Mouse (Mus musculus) embryonic facial prominence, embryonic 12.5 days (tissue): ENCODE data around the gene Zbtb22. TPM values are rescaled to one million over a fixed set of nuclear protein-coding genes. Genes with fewer than 3 reads are reported as not detected.
"Not testable (repeated sequence)": the region's sequence is repeated elsewhere in the genome, so short reads cannot be mapped to it uniquely, and the experiment has no call there.

Experiments
- ATAC-seq: fragments of 200-750 bp; cut with Nextera tagmentation; 2 replicates; pipeline ENCODE4 v1.8.0; 2017; ENCODE audit not compliant: insufficient number of reproducible peaks, insufficient read depth, low FRiP score, low TSS enrichment
- H3K27ac ChIP-seq: fragments of 300-500 bp; sonication (generic); 2 replicates; pipeline ENCODE4 v1.5.1; 2016; ENCODE audit warnings: mild to moderate bottlenecking
- H3K27me3 ChIP-seq: fragments of 300-500 bp; sonication (generic); 2 replicates; pipeline ENCODE4 v1.6.1; 2016; ENCODE audit warnings: mild to moderate bottlenecking, moderate library complexity
- H3K36me3 ChIP-seq: fragments of 300-500 bp; sonication (generic); 2 replicates; pipeline ENCODE4 v1.6.1; 2016; ENCODE audit warnings: mild to moderate bottlenecking
- H3K4me1 ChIP-seq: fragments of 300-500 bp; sonication (generic); 2 replicates; pipeline ENCODE4 v1.6.1; 2016
- H3K4me2 ChIP-seq: fragments of 300-500 bp; sonication (generic); replicated peaks from 2 replicates; pipeline ENCODE4 v1.6.1; 2016; ENCODE audit warnings: mild to moderate bottlenecking, moderate library complexity
- H3K4me3 ChIP-seq: fragments of 300-500 bp; sonication (generic); 2 replicates; pipeline ENCODE4 v1.5.1; 2016; ENCODE audit warnings: mild to moderate bottlenecking
- H3K9ac ChIP-seq: fragments of 300-500 bp; sonication (generic); 2 replicates; pipeline ENCODE4 v1.6.1; 2016; ENCODE audit warnings: mild to moderate bottlenecking, moderate library complexity
- H3K9me3 ChIP-seq: fragments of 300-500 bp; sonication (generic); 2 replicates; pipeline ENCODE4 v1.6.1; 2016; ENCODE audit warnings: mild to moderate bottlenecking, moderate library complexity
- WGBS: fragments of 180-500 bp; shearing (Covaris S2); methylation state at CpG from one replicate; pipeline ENCODE4 v1.1.7; 2016; 5-methylcytosine and 5-hydroxymethylcytosine counted together
- polyA plus RNA-seq: library from polyadenylated mRNA; unstranded; fragments of >200 nt; fragmentation: Nextera tagmentation; extraction: Ambion mirVana; gene quantifications from 2 replicates; pipeline ENCODE4 v1.2.1, GENCODE M21; 2016

The Zbtb22 gene
- polyA plus RNA-seq = 21.6 and 21.9 TPM in 2 replicates

- peak; percentile 90 for ATAC-seq
Measured at GRCm38 (mm10) chr17:33915671-33916250, at the start of gene Zbtb22, which contains the start of gene Tapbp. TSS of gene Zbtb22 (plus strand) at chr17:33915904. TSS of gene Tapbp (plus strand) at chr17:33915899.

GRCm38 (mm10) chr17:33873537-33873936 lies 42.2 kb upstream of the Zbtb22 start, which contains the start of gene Gm7029:
TSS of gene Gm7029 (plus strand) at chr17:33873837.
- 69% methylated on average over 4 of the region's 12 CpGs for WGBS
- ATAC-seq, H3K9ac ChIP-seq, H3K4me1 ChIP-seq, H3K4me2 ChIP-seq, H3K27me3 ChIP-seq, H3K4me3 ChIP-seq, H3K27ac ChIP-seq, H3K9me3 ChIP-seq: not testable (repeated sequence)
- H3K36me3 ChIP-seq = peaks cover 23% of the 10 kb centered on the region

More at GRCm38 (mm10) chr17:33915671-33916250, at the start of gene Zbtb22, which contains the start of gene Tapbp:
- peak within 1 kb of the TSS; percentile 79 for H3K27ac ChIP-seq
- WGBS = under 1% methylated on average over 31 of the region's 34 CpGs
- peak within 1 kb of the TSS; percentile 40 for H3K9ac ChIP-seq
- H3K4me1 ChIP-seq = peaks cover 35% of the 10 kb centered on the region
- H3K9me3 ChIP-seq = no peaks in the 10 kb centered on the region
- H3K27me3 ChIP-seq = 0 out of 2 replicates have a peak, but pooled peaks cover 2% of the 10 kb centered on the region
- H3K4me3 ChIP-seq = peak within 1 kb of the TSS; percentile 51
- H3K4me2 ChIP-seq = peak within 1 kb of the TSS; percentile 54
- H3K36me3 ChIP-seq = peaks cover 49% of the 10 kb centered on the region

GRCm38 (mm10) chr17:33874411-33874810 lies 41.3 kb upstream of the Zbtb22 start:
- no peak overlapping the region for H3K4me2 ChIP-seq
- peaks cover 26% of the 10 kb centered on the region for H3K36me3 ChIP-seq
- H3K27me3 ChIP-seq = no peaks in the 10 kb centered on the region
- H3K9me3 ChIP-seq = no peaks in the 10 kb centered on the region
- H3K9ac ChIP-seq = no peak overlapping the region
- H3K27ac ChIP-seq = no peak overlapping the region
- ATAC-seq = no peak
- no peaks in the 10 kb centered on the region for H3K4me1 ChIP-seq
- WGBS = 81% methylated on average over 11 of the region's 11 CpGs
- H3K4me3 ChIP-seq = no peak overlapping the region

- 79% methylated on average over 5 of the region's 5 CpGs for WGBS
- H3K27me3 ChIP-seq, ATAC-seq, H3K4me2 ChIP-seq, H3K9ac ChIP-seq, H3K4me3 ChIP-seq, H3K27ac ChIP-seq, H3K4me1 ChIP-seq, H3K9me3 ChIP-seq: not testable (repeated sequence)
- peaks cover 33% of the 10 kb centered on the region for H3K36me3 ChIP-seq
Measured at GRCm38 (mm10) chr17:33875797-33876196, 39.9 kb upstream of the Zbtb22 start.

- not testable (repeated sequence) for H3K9ac ChIP-seq, H3K4me1 ChIP-seq, H3K4me3 ChIP-seq, H3K4me2 ChIP-seq, H3K27ac ChIP-seq, H3K9me3 ChIP-seq, ATAC-seq, H3K27me3 ChIP-seq
- peaks cover 37% of the 10 kb centered on the region for H3K36me3 ChIP-seq
- 90% methylated on average over 10 of the region's 11 CpGs for WGBS
Measured at GRCm38 (mm10) chr17:33884320-33884719, 31.4 kb upstream of the Zbtb22 start.

GRCm38 (mm10) chr17:33887802-33888201 lies 27.9 kb upstream of the Zbtb22 start:
- H3K9ac ChIP-seq, ATAC-seq, H3K27ac ChIP-seq, H3K9me3 ChIP-seq, H3K4me3 ChIP-seq, H3K27me3 ChIP-seq: not testable (repeated sequence)
- peaks cover 10% of the 10 kb centered on the region for H3K4me1 ChIP-seq
- WGBS = 68% methylated on average over 2 of the region's 2 CpGs
- H3K4me2 ChIP-seq = peak overlapping the region; percentile 26
- peaks cover 17% of the 10 kb centered on the region for H3K36me3 ChIP-seq

GRCm38 (mm10) chr17:33888230-33888629 lies 27.5 kb upstream of the Zbtb22 start:
- not testable (repeated sequence) for H3K27me3 ChIP-seq, ATAC-seq, H3K4me3 ChIP-seq, H3K9me3 ChIP-seq, H3K9ac ChIP-seq, H3K27ac ChIP-seq
- Histone ChIP-seq H3K36me3 (peaks cover 15% of the 10 kb centered on the region), H3K4me2 (peak overlapping the region; percentile 26), H3K4me1 (peaks cover 10% of the 10 kb centered on the region)

GRCm38 (mm10) chr17:33889941-33890532 lies 25.7 kb upstream of the Zbtb22 start:
- H3K9me3 ChIP-seq, H3K27me3 ChIP-seq, H3K36me3 ChIP-seq: not testable (repeated sequence)
- 0% methylated on average over 37 of the region's 44 CpGs for whole genome bisulfite sequencing
- peaks cover 10% of the 10 kb centered on the region for H3K4me1 ChIP-seq
- H3K4me3 ChIP-seq = peak overlapping the region; percentile 78
- H3K4me2 ChIP-seq = peak overlapping the region; percentile 64
- ATAC-seq = peak; percentile 39
- peak overlapping the region; percentile 76 for H3K27ac ChIP-seq
- H3K9ac ChIP-seq = peak overlapping the region; percentile 70

- whole genome bisulfite sequencing = 1% methylated on average over 49 of the region's 49 CpGs
- H3K9me3 ChIP-seq = no peaks in the 10 kb centered on the region
- H3K4me3 ChIP-seq = peak within 1 kb of the TSS; percentile 78
- H3K27ac ChIP-seq = peak within 1 kb of the TSS; percentile 76
- H3K9ac ChIP-seq = peak within 1 kb of the TSS; percentile 70
- H3K4me2 ChIP-seq = peak within 1 kb of the TSS; percentile 64
- peaks cover 10% of the 10 kb centered on the region for H3K4me1 ChIP-seq
- no peaks in the 10 kb centered on the region for H3K27me3 ChIP-seq
- H3K36me3 ChIP-seq = peaks cover 4% of the 10 kb centered on the region
- ATAC-seq = peak; percentile 98
Measured at GRCm38 (mm10) chr17:33890533-33891059, 25.1 kb upstream of the Zbtb22 start, which contains the start of gene Kifc1. TSS of gene Kifc1 (minus strand) at chr17:33890661.

- no peak overlapping the region for H3K4me2 ChIP-seq
- no peak overlapping the region for H3K4me3 ChIP-seq
- no peaks in the 10 kb centered on the region for H3K9me3 ChIP-seq
- H3K9ac ChIP-seq = no peak overlapping the region
- no peaks in the 10 kb centered on the region for H3K27me3 ChIP-seq
- ATAC-seq = no peak
- no peaks in the 10 kb centered on the region for H3K36me3 ChIP-seq
- 69% methylated on average over 2 of the region's 2 CpGs for WGBS
- no peak overlapping the region for H3K27ac ChIP-seq
- peaks cover 10% of the 10 kb centered on the region for H3K4me1 ChIP-seq
Measured at GRCm38 (mm10) chr17:33891357-33891756, 24.3 kb upstream of the Zbtb22 start.

- not testable (repeated sequence) for H3K27ac ChIP-seq, H3K9ac ChIP-seq, ATAC-seq, H3K4me3 ChIP-seq, H3K9me3 ChIP-seq, H3K36me3 ChIP-seq, H3K4me2 ChIP-seq, H3K27me3 ChIP-seq
- WGBS = 72% methylated on average over 6 of the region's 6 CpGs
- H3K4me1 ChIP-seq = peaks cover 10% of the 10 kb centered on the region
Measured at GRCm38 (mm10) chr17:33891892-33892291, 23.8 kb upstream of the Zbtb22 start.

GRCm38 (mm10) chr17:33892429-33892828 lies 23.3 kb upstream of the Zbtb22 start:
- Histone ChIP-seq H3K4me1 (peaks cover 10% of the 10 kb centered on the region), H3K4me2 (no peak overlapping the region), H3K4me3 (no peak overlapping the region), H3K9ac (no peak overlapping the region), H3K27me3 (no peaks in the 10 kb centered on the region), H3K27ac (no peak overlapping the region), H3K36me3 (no peaks in the 10 kb centered on the region), H3K9me3 (no peaks in the 10 kb centered on the region)
- no peak for ATAC-seq
- WGBS = 22% methylated on average over 7 of the region's 7 CpGs
